Mouse (Mus musculus): ENCODE results near the gene Cd80. TPM values are rescaled to one million over a fixed set of nuclear protein-coding genes. Genes with fewer than 3 reads are reported as not detected.

The Cd80 gene
- total and polyA plus RNA-seq, 3 experiments, result 39.5 to 57.8 (median 46.2) TPM

DNA sequence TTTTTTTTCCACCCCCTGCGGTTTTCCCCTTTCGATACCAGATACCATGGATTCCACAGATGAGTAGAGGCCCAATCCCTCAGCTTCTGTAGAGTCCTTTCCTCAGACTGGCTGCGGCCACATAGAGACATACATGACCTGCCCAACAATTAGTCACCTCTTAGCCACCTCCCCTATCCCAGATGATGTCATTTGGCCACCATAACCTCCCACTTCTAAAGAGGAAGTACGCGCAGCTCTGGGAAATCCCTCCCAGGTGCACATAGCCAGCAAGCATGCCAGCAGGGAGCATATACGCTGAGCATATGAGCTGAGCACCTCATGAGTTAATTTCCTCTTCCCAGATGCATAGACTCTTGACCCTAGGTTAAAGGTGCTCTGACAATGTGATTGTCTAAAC lies 48.7 kb upstream of the Cd80 start (continued):
- TF ChIP-seq EP300 (IDR thresholded peaks at IDR 0.05; ENCODE audit: low read length) (peak; percentile 95), ZKSCAN1 (IDR thresholded peaks at IDR 0.05; ENCODE audit: borderline replicate concordance, low read depth, low read length) (no peak; the same call in 1 of the 2 replicates), HCFC1 (IDR thresholded peaks at IDR 0.05; ENCODE audit: low read depth, low read length) (peak; percentile 42; the same call in 1 of the 2 replicates), KAT2A (IDR thresholded peaks at IDR 0.05; ENCODE audit: insufficient replicate concordance, low read length) (0 out of 2 replicates have a peak, but pooled peaks have one; percentile 53), MYC (IDR thresholded peaks at IDR 0.05; ENCODE audit: low read depth, low read length) (peak; percentile 97), ZMIZ1 (IDR thresholded peaks at IDR 0.05; ENCODE audit: low read depth, low read length) (peak; percentile 79), E2F4 (IDR thresholded peaks at IDR 0.05; ENCODE audit: insufficient replicate concordance, low read depth, low read length) (0 out of 2 replicates have a peak, but pooled peaks have one; percentile 12), MAX (IDR thresholded peaks at IDR 0.05; ENCODE audit: low read length) (peak; percentile 96)

DNA sequence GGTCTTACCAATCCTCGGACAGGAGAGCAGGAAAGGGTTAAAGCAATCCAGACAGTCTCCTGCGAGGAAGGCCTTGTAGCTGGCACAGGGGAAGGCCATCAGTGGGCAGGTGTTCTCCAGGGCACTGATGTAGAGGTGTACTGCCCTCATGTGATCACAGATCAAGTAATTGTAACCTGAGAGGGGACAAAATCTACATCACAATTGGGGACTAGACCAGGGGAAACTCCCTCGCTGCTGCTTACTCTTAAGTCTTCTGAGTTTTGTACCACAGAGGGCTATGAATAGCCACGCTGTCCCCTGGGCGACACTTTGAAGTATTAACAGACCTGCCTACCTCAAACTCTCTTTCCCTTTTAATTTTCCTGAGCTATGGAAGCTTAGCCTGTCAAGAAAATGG lies 47.8 kb upstream of the Cd80 start:
- in situ Hi-C loops (cut with MboI; ENCODE audit: low pct_ligation_motif_present, low pct_unique_long_range_greater_than_20kb, low sequenced_read_pairs) (loop anchor here (5.0 kb wide), 1 partner anchor 45 kb away; the partner anchor contains the start of gene Adprh), dilution Hi-C loops (cut with MboI; ENCODE audit: extremely low pct_ligation_motif_present, extremely low pct_unique_long_range_greater_than_20kb, low sequenced_read_pairs) (no loop called here)
- H3K27me3 ChIP-seq (replicated peaks), result no peaks in the 10 kb centered on the region
- H3K27ac ChIP-seq (ENCODE audit: insufficient read depth, low read depth), result peak overlapping the region; percentile 98
- peak overlapping the region; percentile 58; the same call in 1 of the 2 replicates for H3K9ac ChIP-seq (ENCODE audit: insufficient read depth, low read depth)
- H3K79me2 ChIP-seq (replicated peaks; ENCODE audit: control insufficient read depth, extremely low read depth, insufficient read depth, poor library complexity, severe bottlenecking), result peaks cover 5% of the 10 kb centered on the region; the same call in 1 of the 2 replicates
- peaks cover 0 to 2% of the 10 kb centered on the region in 2 experiments for H3K36me3 ChIP-seq (replicated peaks in 1 of 2; ENCODE audit: control insufficient read depth in 1 of 2, insufficient read depth in 1 of 2, low read length in 1 of 2)
- peak; percentile 97 for DNase-seq (ENCODE audit: extremely low read depth)
- H3K4me2 ChIP-seq (ENCODE audit: insufficient read depth, low read depth, poor library complexity, severe bottlenecking), result peak overlapping the region; percentile 91
- peak overlapping the region; percentile 23 to 42 (median 27) for H3K4me3 ChIP-seq (replicated peaks in 1 of 3; ENCODE audit: low read depth in 2 of 3, low read length in 2 of 3, poor library complexity in 1 of 3)
- H3K9me3 ChIP-seq (replicated peaks; ENCODE audit: low read length), result no peaks in the 10 kb centered on the region
- H3K4me1 ChIP-seq (ENCODE audit: control insufficient read depth in 1 of 2, insufficient read depth in 2 of 2), result peaks cover 54 to 93% of the 10 kb centered on the region in 2 experiments
- peak; percentile 98 for TF ChIP-seq ETS1 (conservative IDR thresholded peaks at IDR 0.05; ENCODE audit: low read depth, low read length)
- peak; percentile 58; the same call in 1 of the 2 replicates for TF ChIP-seq TBP (conservative IDR thresholded peaks at IDR 0.05; ENCODE audit: low read depth, low read length)
- TF ChIP-seq NRF1 (IDR thresholded peaks at IDR 0.05; ENCODE audit: low read depth, low read length), result peak; percentile 31; the same call in 1 of the 2 replicates
- no peak for TF ChIP-seq POLR2AphosphoS2 (IDR thresholded peaks at IDR 0.05; ENCODE audit: low read depth, low read length)
- TF ChIP-seq CHD1 (IDR thresholded peaks at IDR 0.05; ENCODE audit: low read depth, low read length), result peak; percentile 86; the same call in 1 of the 2 replicates
- peak; percentile 79; the same call in 1 of the 2 replicates for TF ChIP-seq MAZ (IDR thresholded peaks at IDR 0.05; ENCODE audit: low read depth, low read length)
- no peak for TF ChIP-seq GABPA (IDR thresholded peaks at IDR 0.05; ENCODE audit: insufficient replicate concordance, low read depth, low read length)
- no peak; the same call in 1 of the 2 replicates for TF ChIP-seq ZNF384 (IDR thresholded peaks at IDR 0.05; ENCODE audit: low read depth, low read length)
- peak; percentile 92 for TF ChIP-seq IRF4 (IDR thresholded peaks at IDR 0.05; ENCODE audit: low read depth, low read length)
- TF ChIP-seq EP300 (IDR thresholded peaks at IDR 0.05; ENCODE audit: low read length), result peak; percentile 97
- TF ChIP-seq CHD2 (IDR thresholded peaks at IDR 0.05; ENCODE audit: low read length), result peak; percentile 83
- peak; percentile 87; the same call in 1 of the 2 replicates for TF ChIP-seq MAFK (IDR thresholded peaks at IDR 0.05; ENCODE audit: insufficient replicate concordance, low read length)
- TF ChIP-seq SMC3 (IDR thresholded peaks at IDR 0.05; ENCODE audit: low read depth, low read length), result peak; percentile 83
- TF ChIP-seq UBTF (IDR thresholded peaks at IDR 0.05; ENCODE audit: low read depth, low read length), result no peak
- peak; percentile 97 for TF ChIP-seq TCF12 (IDR thresholded peaks at IDR 0.05; ENCODE audit: low read depth, low read length)
- peak; percentile 71; the same call in 1 of the 2 replicates for TF ChIP-seq MXI1 (IDR thresholded peaks at IDR 0.05; ENCODE audit: low read depth, low read length)
- TF ChIP-seq JUND (conservative IDR thresholded peaks at IDR 0.05; ENCODE audit: low read depth, low read length), result peak; percentile 71; the same call in 1 of the 2 replicates
- peak; percentile 79 for TF ChIP-seq RAD21 (IDR thresholded peaks at IDR 0.05; ENCODE audit: low read depth, low read length)
- peak; percentile 28 for TF ChIP-seq HCFC1 (IDR thresholded peaks at IDR 0.05; ENCODE audit: low read depth, low read length)
- TF ChIP-seq RCOR1 (conservative IDR thresholded peaks at IDR 0.05; ENCODE audit: low read depth, low read length), result peak; percentile 83
- TF ChIP-seq USF1 (IDR thresholded peaks at IDR 0.05; ENCODE audit: low read depth, low read length), result peak; percentile 80
- peak; percentile 45; the same call in 1 of the 2 replicates for TF ChIP-seq ELF1 (IDR thresholded peaks at IDR 0.05; ENCODE audit: low read depth, low read length)
- TF ChIP-seq ZKSCAN1 (IDR thresholded peaks at IDR 0.05; ENCODE audit: borderline replicate concordance, low read depth, low read length), result no peak
- no peak for TF ChIP-seq KAT2A (IDR thresholded peaks at IDR 0.05; ENCODE audit: insufficient replicate concordance, low read length)
- peak; percentile 95 for TF ChIP-seq BHLHE40 (IDR thresholded peaks at IDR 0.05; ENCODE audit: low read depth, low read length)
- TF ChIP-seq USF2 (conservative IDR thresholded peaks at IDR 0.05; ENCODE audit: low read depth, low read length), result peak; percentile 70
- TF ChIP-seq E2F4 (IDR thresholded peaks at IDR 0.05; ENCODE audit: insufficient replicate concordance, low read depth, low read length), result no peak
- TF ChIP-seq SIN3A (IDR thresholded peaks at IDR 0.05; ENCODE audit: low read length), result peak; percentile 96
- peak; percentile 75 for TF ChIP-seq JUN (IDR thresholded peaks at IDR 0.05; ENCODE audit: insufficient read depth, low read depth, low read length)
- peak in 1 of 2 experiments; percentile 67; a peak in 2 of 4 replicates for TF ChIP-seq CTCF (conservative IDR thresholded peaks at IDR 0.05 in 1 of 2, IDR thresholded peaks at IDR 0.05 in 1 of 2; ENCODE audit: low read depth in 2 of 2, low read length in 2 of 2)
- TF ChIP-seq NELFE (IDR thresholded peaks at IDR 0.05; ENCODE audit: low read depth, low read length), result peak; percentile 37; the same call in 1 of the 2 replicates
- peak; percentile 43; the same call in 1 of the 2 replicates for TF ChIP-seq POLR2A (IDR thresholded peaks at IDR 0.05; ENCODE audit: low read depth, low read length)
- TF ChIP-seq ZMIZ1 (IDR thresholded peaks at IDR 0.05; ENCODE audit: low read depth, low read length), result peak; percentile 46; the same call in 1 of the 2 replicates
